17 mouse cellular contexts compared by ENCODE assay signal in genomic region chr2:20145368-20145767, GRCm38 (mm10).
DNase-seq lines count a peak whose midpoint lies in the region; ATAC-seq and TF ChIP-seq lines count a peak whose summit lies in the region.
"Had no signal": no experiment of that assay in that cellular context is flagged by ENCODE, and none has a peak within 500 bp of the region (broad histone marks: within the 10 kb centered on the region; RNA-seq: fewer than 3 reads in every experiment).

No protein-coding gene starts in this region.

- ATAC-seq in heart, embryonic 11.5 days (replicated peaks; ENCODE audit: insufficient number of reproducible peaks, low FRiP score, low TSS enrichment): no peak
- ATAC-seq: forebrain, embryonic 14.5 days; intestine, postnatal 0 days; liver, postnatal 0 days had no signal

- H3K36me3 ChIP-seq in heart, embryonic 11.5 days (ENCODE audit: control insufficient read depth, insufficient read depth, low read length): no peaks in the 10 kb centered on the region
- H3K36me3 ChIP-seq: G1E; hindbrain, embryonic 12.5 days had no signal

- H3K9me3 ChIP-seq in heart, embryonic 11.5 days (replicated peaks; ENCODE audit: control insufficient read depth, low read length): no peaks in the 10 kb centered on the region
- H3K9me3 ChIP-seq: G1E; hindbrain, embryonic 12.5 days had no signal

- H3K4me3 ChIP-seq in heart, embryonic 11.5 days (ENCODE audit: low read depth, low read length): no peak overlapping the region
- H3K4me3 ChIP-seq: hindbrain, embryonic 12.5 days; myocyte had no signal

- H3K4me1 ChIP-seq in heart, embryonic 11.5 days (ENCODE audit: control insufficient read depth, insufficient read depth, low read length): no peaks in the 10 kb centered on the region
- H3K4me1 ChIP-seq: hindbrain, embryonic 12.5 days had no signal

- DNase-seq in heart, adult 11 months: peak; percentile 39
- peak; percentile 16 for DNase-seq in left cerebral cortex, adult 11 months (ENCODE audit: low spot score)
- DNase-seq in left cerebral cortex, postnatal 4 days: no peak
- DNase-seq in brain, embryonic 14.5 days (ENCODE audit: low read depth): peak; percentile 30
- peak; percentile 37 for DNase-seq in kidney, postnatal 4 days
- no peak for DNase-seq in ovary, postnatal 14 days (ENCODE audit: low spot score)
- no peak for DNase-seq in urinary bladder, postnatal 25 days (ENCODE audit: low spot score)
- DNase-seq: adrenal gland, adult 2 months; cerebellum, adult 8-10 months; liver, postnatal 0 days; thymus, postnatal 14 days had no signal

- H3K4me2 ChIP-seq in heart, embryonic 11.5 days: no peak overlapping the region
- H3K4me2 ChIP-seq: hindbrain, embryonic 12.5 days had no signal

- 58% methylated on average over 4 of the region's 4 CpGs for WGBS in heart, embryonic 11.5 days (ENCODE audit: insufficient replicate concordance)

- H3K27ac ChIP-seq in heart, embryonic 11.5 days (ENCODE audit: low read depth, low read length): no peak overlapping the region
- H3K27ac ChIP-seq: hindbrain, embryonic 12.5 days had no signal

- no peaks in the 10 kb centered on the region for H3K27me3 ChIP-seq in heart, embryonic 11.5 days (ENCODE audit: control insufficient read depth, insufficient read depth, low read length)
- H3K27me3 ChIP-seq: hindbrain, embryonic 12.5 days had no signal

- no peak for TF ChIP-seq POLR2A in brain, embryonic 14.5 days (IDR thresholded peaks at IDR 0.05; ENCODE audit: borderline replicate concordance, extremely low read depth, insufficient read depth, insufficient read length, poor library complexity, severe bottlenecking)

- H3K9ac ChIP-seq in heart, embryonic 11.5 days (ENCODE audit: low read depth, low read length): no peak overlapping the region
- H3K9ac ChIP-seq: hindbrain, embryonic 12.5 days; liver, postnatal 0 days had no signal

- no peak for TF ChIP-seq CTCF in brain, embryonic 14.5 days (IDR thresholded peaks at IDR 0.05; ENCODE audit: borderline replicate concordance, extremely low read depth, insufficient read depth, insufficient read length)

- intact Hi-C loops in left cerebral cortex, postnatal 4 days (cut with DNase I): no loop called here

Comparison
In these comparisons a context has a peak if more than half of its experiments do, and no peak if none do; other contexts are left out.
1. DNase-seq: peak in heart, adult 11 months (single experiment), left cerebral cortex, adult 11 months (single experiment), brain, embryonic 14.5 days (single experiment) and kidney, postnatal 4 days (2 of 2); none in left cerebral cortex, postnatal 4 days (single experiment), ovary, postnatal 14 days (single experiment) and urinary bladder, postnatal 25 days (single experiment).